Mouse (Mus musculus) stomach, embryonic 14.5 days (tissue): ENCODE results near the gene Kcnip1. TPM values are rescaled to one million over a fixed set of nuclear protein-coding genes. Genes with fewer than 3 reads are reported as not detected.
A peak's percentile ranks its signal among the peaks of the same experiment; 100 is the strongest.

ENCODE experiments used
- ATAC-seq: fragments of 200-750 bp; cut with Nextera tagmentation; 2 replicates; pipeline ENCODE4 v1.8.0; 2017; ENCODE audit warnings: low read depth, moderate TSS enrichment; ENCODE audit not compliant: insufficient number of reproducible peaks, insufficient read depth, low FRiP score
- H3K27ac ChIP-seq: fragments of 300-500 bp; sonication (generic); 2 replicates; pipeline ENCODE4 v1.5.1; 2014; ENCODE audit warnings: mild to moderate bottlenecking, low read length, moderate library complexity, mixed read lengths
- H3K27me3 ChIP-seq: fragments of 300-500 bp; sonication (generic); 2 replicates; pipeline ENCODE4 v1.6.1; 2014; ENCODE audit warnings: low read length, control low read depth, mixed read lengths; ENCODE audit not compliant: control insufficient read depth, insufficient read depth
- H3K36me3 ChIP-seq: fragments of 300-500 bp; sonication (generic); 2 replicates; pipeline ENCODE4 v1.6.1; 2014; ENCODE audit warnings: mild to moderate bottlenecking, control low read depth, low read length, moderate library complexity, mixed read lengths; ENCODE audit not compliant: control insufficient read depth, insufficient read depth
- H3K4me1 ChIP-seq: fragments of 300-500 bp; sonication (generic); 2 replicates; pipeline ENCODE4 v1.6.1; 2014; ENCODE audit warnings: low read length, control low read depth, mixed read lengths; ENCODE audit not compliant: control insufficient read depth, insufficient read depth
- H3K4me2 ChIP-seq: fragments of 300-500 bp; sonication (generic); replicated peaks from 2 replicates; pipeline ENCODE4 v1.6.1; 2014; ENCODE audit warnings: low read depth, low read length, control low read depth
- H3K4me3 ChIP-seq: fragments of 300-500 bp; sonication (generic); 2 replicates; pipeline ENCODE4 v1.5.1; 2014; ENCODE audit warnings: low read depth, low read length, control low read depth
- H3K9ac ChIP-seq: fragments of 300-500 bp; sonication (generic); replicated peaks from 2 replicates; pipeline ENCODE4 v1.6.1; 2014; ENCODE audit warnings: low read depth, mild to moderate bottlenecking, control low read depth, low read length, moderate library complexity, mixed read lengths
- H3K9me3 ChIP-seq: fragments of 300-500 bp; sonication (generic); 2 replicates; pipeline ENCODE4 v1.6.1; 2016; ENCODE audit warnings: low read depth, low read length, control low read depth; ENCODE audit not compliant: control insufficient read depth
- WGBS: fragments of 180-500 bp; shearing (Covaris S2); extraction: QIAGEN DNeasy Blood & Tissue Kit; methylation state at CpG from one replicate; pipeline ENCODE4 v1.1.7; 2014; 5-methylcytosine and 5-hydroxymethylcytosine counted together
- polyA plus RNA-seq: library from polyadenylated mRNA; unstranded; fragments of >200 nt; fragmentation: Nextera tagmentation; extraction: Ambion mirVana; gene quantifications from 2 replicates; pipeline ENCODE4 v1.2.1, GENCODE M21; 2014

Gene Kcnip1
- polyA plus RNA-seq, 1 experiment from 2014 or later = 11.1 TPM

- Histone ChIP-seq H3K27me3 (no peaks in the 10 kb centered on the region), H3K9me3 (no peaks in the 10 kb centered on the region), H3K4me2 (no peak overlapping the region), H3K27ac (0 out of 2 replicates have a peak overlapping the region, but pooled peaks have one; percentile 10), H3K9ac (no peak overlapping the region), H3K4me1 (no peaks in the 10 kb centered on the region), H3K36me3 (no peaks in the 10 kb centered on the region), H3K4me3 (no peak overlapping the region)
- WGBS = 75% methylated on average over 6 of the region's 6 CpGs
- ATAC-seq = no peak
Observed at GRCm38 (mm10) chr11:34012007-34012652, 19.2 kb upstream of the Kcnip1 start.

- peak; percentile 77; the same call in 1 of the 2 replicates for ATAC-seq
- Histone ChIP-seq H3K36me3 (no peaks in the 10 kb centered on the region), H3K27ac (peak overlapping the region; percentile 21; the same call in 1 of the 2 replicates), H3K9me3 (no peaks in the 10 kb centered on the region), H3K4me3 (no peak overlapping the region), H3K9ac (no peak overlapping the region), H3K4me1 (no peaks in the 10 kb centered on the region), H3K4me2 (no peak overlapping the region), H3K27me3 (no peaks in the 10 kb centered on the region)
- WGBS = 42% methylated on average over 4 of the region's 4 CpGs
Observed at GRCm38 (mm10) chr11:34010859-34011172, 17.9 kb upstream of the Kcnip1 start.

- H3K4me1 ChIP-seq = no peaks in the 10 kb centered on the region
- 74% methylated on average over 7 of the region's 7 CpGs for WGBS
- H3K4me3 ChIP-seq = no peak overlapping the region
- H3K27ac ChIP-seq = peak overlapping the region; percentile 21; the same call in 1 of the 2 replicates
- H3K36me3 ChIP-seq = no peaks in the 10 kb centered on the region
- H3K27me3 ChIP-seq = no peaks in the 10 kb centered on the region
- no peak overlapping the region for H3K4me2 ChIP-seq
- H3K9ac ChIP-seq = no peak overlapping the region
- peak; percentile 46; the same call in 1 of the 2 replicates for ATAC-seq
- no peaks in the 10 kb centered on the region for H3K9me3 ChIP-seq
Observed at GRCm38 (mm10) chr11:34010133-34010858, 17.3 kb upstream of the Kcnip1 start.

- H3K4me3 ChIP-seq = no peak overlapping the region
- H3K9ac ChIP-seq = no peak overlapping the region
- H3K27me3 ChIP-seq = no peaks in the 10 kb centered on the region
- 82% methylated on average over 12 of the region's 12 CpGs for WGBS
- no peaks in the 10 kb centered on the region for H3K4me1 ChIP-seq
- no peak overlapping the region for H3K27ac ChIP-seq
- H3K36me3 ChIP-seq = no peaks in the 10 kb centered on the region
- H3K4me2 ChIP-seq = no peak overlapping the region
- ATAC-seq = no peak
- no peaks in the 10 kb centered on the region for H3K9me3 ChIP-seq
Observed at GRCm38 (mm10) chr11:34009316-34010087, 16.6 kb upstream of the Kcnip1 start.

- Histone ChIP-seq H3K4me2 (no peak overlapping the region), H3K27ac (no peak overlapping the region), H3K36me3 (no peaks in the 10 kb centered on the region), H3K4me3 (no peak overlapping the region), H3K9ac (no peak overlapping the region), H3K4me1 (no peaks in the 10 kb centered on the region), H3K9me3 (no peaks in the 10 kb centered on the region), H3K27me3 (no peaks in the 10 kb centered on the region)
- no peak for ATAC-seq
- 38% methylated on average over 9 of the region's 9 CpGs for WGBS
Observed at GRCm38 (mm10) chr11:34008702-34009101, 15.8 kb upstream of the Kcnip1 start.

- ATAC-seq = no peak
- no peaks in the 10 kb centered on the region for H3K36me3 ChIP-seq
- no peaks in the 10 kb centered on the region for H3K9me3 ChIP-seq
- no peak overlapping the region for H3K9ac ChIP-seq
- H3K4me3 ChIP-seq = no peak overlapping the region
- H3K4me2 ChIP-seq = no peak overlapping the region
- H3K27ac ChIP-seq = no peak overlapping the region
- no peaks in the 10 kb centered on the region for H3K27me3 ChIP-seq
- WGBS = 85% methylated on average over 11 of the region's 11 CpGs
- no peaks in the 10 kb centered on the region for H3K4me1 ChIP-seq
Observed at GRCm38 (mm10) chr11:34008214-34008613, 15.3 kb upstream of the Kcnip1 start.

- Histone ChIP-seq H3K4me2 (no peak overlapping the region), H3K27ac (no peak overlapping the region), H3K27me3 (no peaks in the 10 kb centered on the region), H3K4me3 (no peak overlapping the region), H3K36me3 (no peaks in the 10 kb centered on the region), H3K9ac (no peak overlapping the region), H3K9me3 (no peaks in the 10 kb centered on the region), H3K4me1 (no peaks in the 10 kb centered on the region)
- 75% methylated on average over 2 of the region's 2 CpGs for WGBS
- ATAC-seq = no peak
Observed at GRCm38 (mm10) chr11:34007616-34008015, 14.7 kb upstream of the Kcnip1 start.

- ATAC-seq = no peak
Observed at GRCm38 (mm10) chr11:34002593-34002965, 9.6 kb upstream of the Kcnip1 start.

More at GRCm38 (mm10) chr11:34002593-34002965, 9.6 kb upstream of the Kcnip1 start:
- WGBS = 79% methylated on average over 5 of the region's 5 CpGs
- no peak overlapping the region for H3K4me3 ChIP-seq
- no peak overlapping the region for H3K27ac ChIP-seq
- no peaks in the 10 kb centered on the region for H3K4me1 ChIP-seq
- H3K9ac ChIP-seq = no peak overlapping the region
- no peaks in the 10 kb centered on the region for H3K9me3 ChIP-seq
- H3K4me2 ChIP-seq = no peak overlapping the region
- H3K36me3 ChIP-seq = no peaks in the 10 kb centered on the region
- no peaks in the 10 kb centered on the region for H3K27me3 ChIP-seq
